Mouse (Mus musculus) brain, embryonic 14.5 days (tissue): ENCODE data around the gene Tgfb1i1. TPM values are rescaled to one million over a fixed set of nuclear protein-coding genes. Genes with fewer than 3 reads are reported as not detected.

Experiments used
- DNase-seq: peaks from one replicate; pipeline ENCODE4 v3.0.0-alpha.2; 2011; ENCODE audit warnings: low read depth
- CTCF ChIP-seq: fragments of 200-500 bp; IDR thresholded peaks from 2 replicates; pipeline ENCODE4 v1.5.1; 2012; ENCODE audit warnings: inconsistent platforms, mild to moderate bottlenecking, moderate library complexity, borderline replicate concordance; ENCODE audit not compliant: insufficient read depth, insufficient read length; ENCODE audit errors: extremely low read depth
- POLR2A ChIP-seq: fragments of 200-500 bp; IDR thresholded peaks from 2 replicates; pipeline ENCODE4 v1.6.1; 2012; ENCODE audit warnings: mild to moderate bottlenecking, inconsistent platforms, borderline replicate concordance; ENCODE audit not compliant: poor library complexity, insufficient read depth, insufficient read length, severe bottlenecking; ENCODE audit errors: extremely low read depth
- polyA plus RNA-seq: library from polyadenylated mRNA; depleted of rRNA; stranded (reverse); fragments of >200 nt; gene quantifications from 2 replicates; pipeline ENCODE4 v1.2.3, GENCODE M21; 2012; rRNA removed

Gene Tgfb1i1
- 10.4 and 21.3 TPM in 2 replicates for polyA plus RNA-seq

DNA sequence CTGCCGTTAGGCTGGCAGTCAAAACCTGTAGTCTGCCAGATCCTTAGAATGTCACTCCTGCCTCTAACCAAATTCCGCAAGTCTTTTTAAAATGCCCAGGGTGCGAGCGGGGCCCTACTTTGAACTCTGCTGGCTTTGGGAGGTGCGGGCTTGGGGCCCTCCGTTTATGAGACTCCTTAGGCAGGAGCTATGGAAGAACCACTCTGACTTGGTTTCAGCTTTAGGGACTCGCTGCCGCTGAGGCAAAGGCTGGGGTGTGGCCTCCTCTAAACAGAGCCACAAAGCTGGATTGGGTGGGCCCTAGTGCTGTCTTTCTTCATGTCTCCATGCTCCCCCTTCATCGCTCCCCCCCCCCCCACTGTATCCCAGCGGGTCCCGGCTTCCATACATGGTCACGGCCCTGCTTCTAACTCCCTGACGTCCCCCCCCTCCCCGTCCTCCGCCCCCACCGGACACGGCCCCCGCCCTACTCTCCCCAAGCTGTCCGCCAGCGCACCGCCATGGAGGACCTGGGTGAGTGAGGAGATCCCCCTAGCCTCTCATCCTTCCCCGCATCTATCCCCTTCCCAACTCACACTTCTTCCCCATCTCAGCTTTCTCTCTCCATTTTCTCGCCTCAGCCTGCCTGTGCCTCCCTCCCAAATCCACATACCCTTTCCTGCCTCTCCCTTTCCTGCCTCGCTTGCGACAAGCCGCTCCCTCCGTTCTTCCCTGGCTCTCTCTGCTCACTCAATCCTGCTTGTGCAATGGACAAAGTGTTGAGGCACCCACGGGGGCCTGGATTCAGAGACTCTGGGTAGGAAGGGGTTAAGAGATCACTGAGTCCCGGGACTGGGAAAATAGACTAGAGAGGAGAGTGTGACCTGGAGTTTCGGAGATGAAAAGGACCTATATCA lies at the start of gene Tgfb1i1:
Tgfb1i1 (plus strand) TSS at position 317 of the 896 bp plus-strand sequence.
- DNase-seq: peak; percentile 63
- TF ChIP-seq CTCF: no peak
- no peak for TF ChIP-seq POLR2A

DNA sequence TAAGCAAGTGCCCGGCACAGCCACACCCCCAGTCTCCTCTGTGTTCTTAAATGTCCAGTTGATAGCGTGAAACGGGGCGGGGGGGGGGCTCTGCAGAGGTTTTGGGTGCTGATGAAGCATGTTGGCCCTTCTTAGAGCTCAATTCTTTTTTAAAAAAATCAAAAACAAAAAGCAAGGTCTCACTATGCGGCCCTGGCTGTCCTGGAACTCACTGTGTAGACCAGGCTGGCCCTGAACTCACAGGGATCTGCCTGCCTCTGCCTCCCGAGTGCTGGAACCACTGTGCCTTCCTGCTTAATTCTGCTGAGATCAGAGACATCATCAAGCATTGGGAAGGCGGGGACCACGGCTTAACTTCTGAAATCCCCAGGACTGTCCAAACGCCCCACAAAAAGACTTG lies 45.0 kb upstream of the Tgfb1i1 start:
- TF ChIP-seq CTCF (no peak), POLR2A (no peak)

DNA sequence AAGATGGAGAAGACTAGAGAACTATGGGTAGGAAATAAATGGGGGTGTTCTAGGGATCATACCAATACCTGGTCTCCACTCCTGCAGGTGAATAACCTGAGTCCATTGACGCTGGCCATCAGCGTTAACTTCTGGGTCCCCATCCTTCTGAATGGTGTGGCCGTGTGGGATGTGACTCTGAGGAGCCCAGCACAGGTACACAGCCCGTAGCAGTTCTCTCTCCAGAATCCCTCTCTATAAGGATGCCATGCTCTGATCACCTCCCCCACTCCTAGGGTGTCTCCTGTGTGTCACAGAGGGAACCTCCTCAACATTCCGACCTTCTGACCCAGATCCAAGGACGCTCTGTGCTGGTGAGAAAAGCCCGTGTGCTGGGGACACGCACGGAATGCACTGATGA lies 43.5 kb upstream of the Tgfb1i1 start:
- TF ChIP-seq CTCF: no peak
- TF ChIP-seq POLR2A: no peak
- no peak for DNase-seq

More for the DNA sequence above, 45.0 kb upstream of the Tgfb1i1 start:
- no peak for DNase-seq

DNA sequence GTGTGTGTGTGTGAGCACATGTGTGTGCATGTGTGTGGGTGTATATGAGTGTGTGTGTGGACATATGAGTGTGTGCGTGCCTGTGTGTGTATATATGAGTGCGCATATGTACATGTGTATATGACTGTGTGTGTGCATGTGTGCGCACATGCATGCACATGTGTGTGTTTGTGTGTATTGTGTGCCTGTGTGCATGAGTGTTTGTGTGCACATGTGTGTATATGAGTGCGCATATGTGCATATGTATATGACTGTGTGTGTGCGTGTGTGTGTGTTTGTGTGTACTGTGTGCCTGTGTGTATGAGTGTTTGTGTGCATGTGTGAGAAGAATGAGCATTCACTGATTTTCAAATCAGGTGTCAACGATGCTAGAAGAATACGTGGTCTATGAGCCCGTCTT lies 42.4 kb upstream of the Tgfb1i1 start:
- no peak for DNase-seq

DNA sequence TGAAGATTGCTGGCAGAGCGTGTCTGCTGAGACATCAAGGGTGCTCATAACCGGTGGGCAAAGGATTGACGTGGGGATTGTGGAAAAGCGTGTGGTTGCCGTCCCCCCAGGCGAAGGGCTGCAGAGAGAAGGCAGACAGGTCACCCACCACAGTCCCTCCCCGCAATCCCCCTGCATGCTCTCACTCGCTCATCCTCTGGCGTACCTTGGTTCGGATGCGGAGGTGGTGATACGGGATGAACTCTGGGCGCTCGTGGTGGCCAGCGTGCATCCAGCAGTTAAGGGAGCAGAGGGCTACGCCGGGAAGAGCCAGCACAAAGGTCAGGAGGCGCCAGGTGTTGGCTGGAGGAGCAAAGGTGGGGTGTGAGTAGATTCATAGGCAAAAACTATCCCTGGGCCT lies 40.9 kb upstream of the Tgfb1i1 start:
- TF ChIP-seq CTCF: no peak
- no peak for TF ChIP-seq POLR2A
- DNase-seq: no peak

More for the DNA sequence above, 42.4 kb upstream of the Tgfb1i1 start:
- no peak for TF ChIP-seq POLR2A
- no peak for TF ChIP-seq CTCF

DNA sequence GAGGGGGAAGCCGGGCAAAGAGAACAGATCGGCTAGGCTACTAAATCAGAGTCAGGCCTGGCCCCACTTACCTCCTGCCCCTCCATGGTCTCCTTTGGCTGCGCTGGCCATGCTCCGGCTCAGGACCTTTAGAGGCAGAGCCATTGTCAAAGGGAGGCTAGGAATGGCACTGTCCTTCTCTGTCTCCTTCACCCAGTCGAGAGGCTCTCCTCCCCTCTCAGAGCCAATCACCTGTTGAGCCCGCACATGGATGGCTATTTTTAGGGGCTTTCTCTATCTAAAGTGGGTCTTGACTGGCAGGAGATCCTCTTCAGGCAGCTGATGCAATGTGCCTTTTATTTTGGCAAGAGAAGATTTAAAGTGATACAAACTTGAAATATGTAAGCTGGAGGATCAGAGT lies 40.5 kb upstream of the Tgfb1i1 start, which contains the start of gene Cox6a2:
Cox6a2 (minus strand) TSS at position 236 of the 400 bp plus-strand sequence.
- TF ChIP-seq CTCF (no peak), POLR2A (no peak)
- no peak for DNase-seq

DNA sequence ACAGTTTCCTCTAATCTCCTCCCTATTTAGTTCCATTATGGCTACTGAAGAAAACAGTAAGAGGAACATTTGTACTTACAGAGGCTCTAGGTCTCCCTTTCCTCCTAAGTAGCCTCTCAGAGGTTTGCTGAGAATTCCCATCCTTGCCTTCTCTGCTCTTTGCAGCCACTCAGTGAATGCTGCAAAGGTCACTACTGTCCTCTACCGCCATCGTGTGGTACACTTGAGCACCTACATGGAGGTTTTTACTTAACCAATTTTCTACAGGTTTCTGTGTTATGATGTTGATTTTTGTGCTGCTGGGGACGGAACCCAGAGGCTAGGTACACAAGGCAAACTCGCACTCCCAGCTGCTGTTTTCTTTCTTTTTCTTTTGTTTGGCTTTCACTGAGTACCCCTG lies 38.4 kb upstream of the Tgfb1i1 start:
- TF ChIP-seq POLR2A (no peak), CTCF (peak; percentile 82; the same call in 1 of the 2 replicates)

DNA sequence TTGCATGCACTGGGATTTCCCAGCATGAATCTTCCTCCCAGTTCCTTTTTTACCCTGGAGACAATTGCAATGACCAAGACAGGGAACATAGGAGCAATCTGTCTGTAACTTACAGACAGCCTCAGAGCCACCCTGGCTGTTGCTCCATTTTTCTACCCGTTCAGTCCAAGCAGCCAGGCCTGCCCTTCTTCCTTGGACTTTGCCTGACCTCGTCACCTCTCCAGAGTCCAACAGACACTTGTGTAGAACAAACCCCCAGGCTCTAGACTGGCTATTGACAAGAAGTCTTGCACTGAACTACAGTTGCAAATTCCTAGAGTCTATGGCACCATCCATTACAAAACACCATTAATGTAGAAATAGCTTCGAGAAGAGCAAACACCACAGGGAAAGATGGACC lies 36.8 kb upstream of the Tgfb1i1 start:
- DNase-seq: no peak
- TF ChIP-seq CTCF (no peak), POLR2A (no peak)

More for the DNA sequence above, 38.4 kb upstream of the Tgfb1i1 start:
- peak; percentile 88 for DNase-seq

DNA sequence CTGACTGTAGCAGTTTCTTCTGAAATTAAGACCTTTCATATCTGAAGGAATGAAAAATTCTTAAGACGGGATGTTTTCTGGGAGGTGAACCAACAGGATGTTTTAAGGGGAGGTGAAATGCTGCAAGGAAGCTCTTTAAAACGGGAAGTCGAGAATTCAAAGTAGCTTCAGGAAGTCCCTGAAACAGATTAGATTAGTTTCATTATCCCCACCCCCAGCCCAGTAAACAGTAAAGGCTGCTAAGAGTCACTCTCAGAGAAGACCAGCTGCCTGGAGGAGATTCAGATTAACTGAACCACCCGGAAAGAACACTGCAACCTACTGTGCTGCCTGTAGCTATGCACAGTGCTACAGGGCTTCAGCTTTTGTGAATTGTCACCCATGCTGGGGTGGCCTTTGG lies 26.7 kb upstream of the Tgfb1i1 start:
- no peak for DNase-seq
- TF ChIP-seq CTCF: no peak
- no peak for TF ChIP-seq POLR2A

DNA sequence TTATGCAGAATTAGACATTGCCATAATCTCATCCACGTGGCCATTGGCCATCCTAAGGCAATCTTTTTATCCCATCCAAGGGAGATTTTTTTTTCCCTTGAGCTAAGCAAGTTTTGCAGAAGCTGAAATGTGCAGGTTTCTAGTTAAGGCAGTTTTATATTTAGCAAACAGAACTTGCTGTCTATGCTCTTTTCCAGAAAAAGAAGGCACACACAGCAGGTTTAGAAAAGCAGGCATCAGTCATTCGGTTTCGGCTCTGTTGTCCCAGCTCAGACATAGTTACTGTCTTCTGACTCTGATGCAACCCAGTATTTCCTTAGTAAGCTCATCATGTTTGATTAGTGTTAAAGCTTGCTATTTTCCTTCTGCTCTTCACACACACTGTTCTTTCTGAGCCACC lies 25.7 kb upstream of the Tgfb1i1 start:
- no peak for DNase-seq
- no peak for TF ChIP-seq POLR2A
- no peak for TF ChIP-seq CTCF

DNA sequence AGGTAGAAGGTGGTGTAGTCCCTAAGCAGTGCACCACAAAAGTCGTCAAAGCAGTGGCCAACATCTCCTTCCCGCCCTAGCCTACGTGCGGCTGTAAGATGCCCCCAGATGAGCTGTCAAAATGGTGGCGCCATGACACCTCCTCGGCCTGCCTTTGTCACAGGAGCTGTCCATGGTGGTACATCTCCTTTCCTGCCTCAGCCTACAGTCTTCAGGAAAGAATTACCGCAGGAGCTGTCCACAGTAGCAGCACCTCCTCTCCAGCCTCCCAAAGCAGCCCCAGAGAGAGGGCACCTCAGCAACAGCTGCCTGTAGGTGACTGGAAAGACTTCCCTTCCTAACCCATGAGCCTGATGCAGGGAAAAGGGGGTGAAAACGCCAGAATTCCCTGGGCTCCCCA lies 14.9 kb upstream of the Tgfb1i1 start:
- TF ChIP-seq POLR2A: no peak
- no peak for TF ChIP-seq CTCF
- DNase-seq: no peak

DNA sequence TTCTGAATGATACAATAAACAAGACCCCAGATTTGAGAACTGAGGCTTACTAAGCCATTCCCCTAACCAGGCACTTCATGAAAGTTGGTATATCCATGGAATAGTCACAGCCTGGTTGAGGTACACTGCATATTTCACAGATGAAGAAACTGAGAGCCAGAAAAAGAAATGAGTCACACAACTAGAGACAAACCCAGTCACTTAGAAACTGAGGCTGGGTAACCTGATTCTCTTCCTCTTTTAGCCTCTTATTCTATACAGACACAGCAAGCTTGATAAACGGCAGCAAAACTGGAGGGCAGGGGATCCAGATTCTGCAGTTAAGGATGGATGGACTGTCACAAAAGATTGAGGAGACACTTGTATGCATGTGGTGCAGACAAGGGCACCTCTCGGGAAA lies 11.8 kb upstream of the Tgfb1i1 start:
- no peak for TF ChIP-seq POLR2A
- no peak for TF ChIP-seq CTCF
- DNase-seq: no peak

DNA sequence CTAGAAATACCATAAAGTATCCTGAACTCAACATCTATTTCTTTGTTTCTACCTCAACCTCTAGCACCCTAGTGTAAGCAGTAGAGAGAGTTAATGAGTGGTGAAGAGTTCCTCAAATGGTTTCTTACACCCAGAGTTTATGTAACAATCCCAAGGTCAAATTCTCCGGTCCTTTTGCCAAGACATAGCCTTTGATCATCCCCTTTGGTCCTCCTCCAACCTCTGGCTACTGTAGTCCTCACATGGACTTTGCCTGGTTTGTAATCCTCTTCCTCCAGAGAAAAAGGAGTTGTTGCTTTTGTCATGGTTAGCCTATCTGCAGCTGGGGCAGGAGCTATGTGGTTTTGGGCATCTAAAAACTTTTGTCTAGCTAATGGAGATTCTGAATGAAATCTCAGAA lies 11.1 kb upstream of the Tgfb1i1 start:
- no peak for TF ChIP-seq CTCF
- no peak for TF ChIP-seq POLR2A
- DNase-seq: no peak

DNA sequence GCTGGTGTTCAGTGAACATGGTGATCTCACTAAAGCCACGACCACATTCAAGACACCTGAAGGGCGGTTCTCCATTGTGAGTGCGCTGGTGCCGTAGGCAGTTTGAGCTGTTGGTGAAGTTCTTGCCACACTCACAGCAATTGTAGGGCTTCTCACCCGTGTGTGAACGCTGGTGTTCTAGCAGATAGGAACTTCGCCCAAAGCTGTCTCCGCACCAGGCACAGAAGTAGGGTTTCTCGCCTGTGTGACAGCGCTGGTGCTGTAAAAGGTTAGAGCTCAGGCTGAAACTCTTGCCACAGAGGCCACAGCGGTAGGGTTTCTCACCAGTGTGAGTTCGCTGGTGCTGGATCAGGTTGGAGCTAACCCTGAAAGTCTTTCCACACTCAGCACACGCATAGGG lies 10.2 kb upstream of the Tgfb1i1 start:
- TF ChIP-seq POLR2A (no peak), CTCF (no peak)
- no peak for DNase-seq
